Mouse (Mus musculus) kidney, adult 2 months (tissue): ENCODE data around the gene Fam83f.

Experiments
- CTCF ChIP-seq: fragments of 200-500 bp; conservative IDR thresholded peaks from 2 replicates; pipeline ENCODE4 v1.5.1; 2011; ENCODE audit warnings: low read depth, mild to moderate bottlenecking, control low read depth, low read length, moderate library complexity, mixed read lengths; ENCODE audit not compliant: insufficient read depth, insufficient read length
- POLR2A ChIP-seq: fragments of 200-500 bp; IDR thresholded peaks from one replicate; pipeline ENCODE4 v1.6.1; 2011; ENCODE audit warnings: low read depth, low read length, control low read depth

DNA sequence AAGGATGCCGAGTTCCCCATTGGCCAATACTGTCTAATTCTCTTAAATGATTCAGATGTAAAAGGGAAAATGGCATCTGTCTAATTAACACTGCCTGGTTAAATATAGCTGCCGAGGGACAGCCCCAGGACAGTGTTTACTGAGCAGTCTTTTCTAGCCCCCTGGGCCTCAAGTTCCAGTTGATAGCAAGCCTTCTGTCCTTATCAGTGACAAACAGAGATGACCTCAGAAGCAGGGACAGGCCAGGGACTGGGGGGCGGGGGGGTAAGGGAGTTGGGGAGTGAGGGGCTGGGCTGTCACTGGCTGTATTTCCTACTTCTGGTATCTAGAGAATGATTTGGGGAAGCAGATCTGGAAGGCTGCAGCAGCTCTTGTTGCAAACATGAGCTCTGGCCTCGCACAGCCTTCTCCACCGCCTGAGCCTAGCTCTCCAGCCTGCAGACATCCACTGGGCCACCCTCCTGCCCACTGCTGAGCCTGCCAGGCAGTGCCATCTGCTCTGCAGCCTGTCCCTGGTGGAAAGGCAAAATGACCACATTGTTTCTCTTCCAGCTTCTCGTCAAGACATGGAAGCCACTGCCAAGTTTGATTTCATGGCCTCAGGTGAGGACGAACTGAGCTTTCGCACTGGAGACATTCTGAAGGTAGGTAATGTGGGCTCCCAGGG, 48.3 kb upstream of the Fam83f start:
- no peak for TF ChIP-seq CTCF
- no peak for TF ChIP-seq POLR2A
